Mouse (Mus musculus) subcutaneous adipose tissue, adult 2 months (tissue): ENCODE data around the gene Cgas. TPM values are rescaled to one million over a fixed set of nuclear protein-coding genes. Genes with fewer than 3 reads are reported as not detected.

Experiments used
- polyA plus RNA-seq: library from polyadenylated mRNA; depleted of rRNA; stranded (reverse); fragments of >200 nt; gene quantifications from 2 replicates; pipeline ENCODE4 v1.2.3, GENCODE M21; 2012; ENCODE audit warnings: low replicate concordance; rRNA removed

The Cgas gene
- polyA plus RNA-seq = 1.0 and 2.1 TPM in 2 replicates

DNA sequence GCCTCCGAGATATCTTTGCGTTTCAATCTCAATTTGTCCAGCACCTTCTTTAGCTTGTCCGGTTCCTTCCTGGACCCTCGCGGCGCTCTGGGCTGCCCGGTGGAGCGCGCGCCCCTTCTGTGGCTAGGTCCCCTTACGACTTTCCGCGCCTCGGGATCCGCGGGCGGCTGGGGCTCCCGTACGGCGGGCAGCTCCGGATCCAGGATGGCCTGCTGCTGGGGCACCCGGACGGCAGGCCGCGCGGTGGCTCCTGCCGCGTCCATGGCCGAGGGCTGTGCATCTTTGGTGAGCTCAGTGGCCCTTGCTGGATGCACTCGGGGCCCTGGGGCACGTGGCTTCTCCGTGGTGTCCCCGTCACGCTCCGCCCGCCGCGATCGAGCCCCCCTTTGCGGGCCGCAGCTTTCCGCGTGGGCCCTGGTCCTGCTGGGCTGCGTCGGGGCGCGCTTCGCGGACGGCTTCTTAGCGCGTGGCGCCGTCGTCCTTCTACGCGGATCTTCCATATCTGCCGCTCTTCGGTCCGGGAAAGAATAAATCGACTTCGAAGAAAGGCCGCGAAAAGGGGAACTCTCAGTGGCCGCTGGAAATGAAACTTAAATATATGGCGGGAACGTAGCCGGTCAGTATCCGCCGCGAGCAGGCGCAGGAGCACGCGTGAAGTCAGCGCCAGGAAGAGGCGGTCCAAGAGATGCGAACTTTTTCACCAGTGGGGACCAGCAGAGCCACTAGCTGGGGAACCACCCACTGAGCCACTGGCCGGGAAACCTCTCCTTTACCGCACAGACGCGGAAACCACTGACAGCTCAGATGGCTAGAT is at the start of gene Cgas:
Gene Cgas, minus strand, starts transcription at position 659 of the 814 bp plus-strand sequence.

DNA sequence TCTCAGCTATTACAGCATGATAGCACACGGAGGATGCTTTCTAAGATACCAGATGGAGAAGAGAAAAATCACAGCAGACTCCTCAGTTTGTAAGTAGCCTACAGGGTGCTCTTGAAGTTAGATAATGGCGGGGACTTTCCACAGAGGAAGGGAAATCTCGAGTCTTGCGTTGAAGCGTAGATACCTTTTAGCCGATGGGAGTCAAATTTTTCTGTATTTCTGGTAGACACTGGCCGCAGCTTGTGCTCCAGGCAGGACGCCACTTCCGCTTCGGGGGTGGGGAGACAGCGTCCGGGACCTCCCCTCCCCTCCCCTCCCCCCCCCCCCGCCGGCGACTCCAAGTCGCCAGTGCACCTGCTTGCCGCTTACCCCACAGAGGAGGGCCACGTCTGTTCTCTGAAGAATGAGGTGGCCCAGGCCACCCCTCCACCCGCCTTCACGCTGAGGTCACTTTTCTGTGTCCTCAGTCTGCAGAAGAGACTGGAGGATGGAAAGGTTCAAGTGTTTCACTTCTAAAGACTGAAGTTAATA is 45.9 kb upstream of the Cgas start, which contains the start of gene Eef1a1:
Gene Eef1a1, minus strand, starts transcription at position 262 of the 531 bp plus-strand sequence.

DNA sequence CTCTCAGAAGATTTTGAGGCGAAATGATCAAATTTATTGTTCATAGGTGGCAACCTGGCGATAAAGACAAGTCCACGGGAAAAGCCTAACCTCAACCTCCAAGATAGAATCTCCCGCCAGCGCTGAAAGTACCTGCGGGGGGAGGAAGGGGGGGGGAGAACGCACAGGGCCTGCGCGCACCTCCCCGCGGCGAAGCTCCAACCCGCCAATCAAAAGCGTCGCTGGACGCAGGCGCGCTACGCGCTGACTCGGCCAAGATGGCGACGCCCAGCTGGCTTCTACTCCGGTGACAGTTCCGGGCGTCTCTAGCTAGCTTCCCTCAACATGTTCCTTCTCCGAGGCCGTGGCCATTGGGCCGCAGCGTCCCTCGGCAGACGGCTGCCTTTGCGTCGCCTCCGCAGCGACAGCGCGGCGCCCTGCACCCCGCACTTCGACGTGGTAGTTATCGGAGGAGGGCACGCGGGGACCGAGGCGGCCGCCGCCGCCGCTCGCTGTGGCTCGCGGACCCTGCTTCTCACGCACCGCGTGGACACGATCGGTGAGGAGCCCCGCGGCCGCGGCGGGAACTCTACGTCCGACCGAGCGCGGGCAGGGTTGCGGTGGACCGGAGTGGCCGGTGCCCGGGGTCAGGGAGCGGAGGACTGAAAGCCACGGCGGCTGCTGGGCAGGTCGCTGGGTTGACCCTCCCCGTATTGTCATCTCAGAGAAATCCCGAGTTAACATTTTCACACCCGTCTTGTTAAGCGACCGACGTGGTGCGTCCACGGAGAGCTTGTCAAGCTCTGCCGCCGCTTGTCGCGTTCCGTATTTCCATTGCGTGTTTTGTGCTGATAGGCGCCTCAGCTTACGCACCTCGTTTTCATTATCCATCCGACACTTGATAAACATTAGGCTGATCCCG is 5.2 kb upstream of the Cgas start, which contains the start of the genes Mto1 and Gm17324:
Gene Mto1, plus strand, starts transcription at position 236 of the 901 bp plus-strand sequence.
Gene Gm17324, minus strand, starts transcription at position 814 of the 901 bp plus-strand sequence.

DNA sequence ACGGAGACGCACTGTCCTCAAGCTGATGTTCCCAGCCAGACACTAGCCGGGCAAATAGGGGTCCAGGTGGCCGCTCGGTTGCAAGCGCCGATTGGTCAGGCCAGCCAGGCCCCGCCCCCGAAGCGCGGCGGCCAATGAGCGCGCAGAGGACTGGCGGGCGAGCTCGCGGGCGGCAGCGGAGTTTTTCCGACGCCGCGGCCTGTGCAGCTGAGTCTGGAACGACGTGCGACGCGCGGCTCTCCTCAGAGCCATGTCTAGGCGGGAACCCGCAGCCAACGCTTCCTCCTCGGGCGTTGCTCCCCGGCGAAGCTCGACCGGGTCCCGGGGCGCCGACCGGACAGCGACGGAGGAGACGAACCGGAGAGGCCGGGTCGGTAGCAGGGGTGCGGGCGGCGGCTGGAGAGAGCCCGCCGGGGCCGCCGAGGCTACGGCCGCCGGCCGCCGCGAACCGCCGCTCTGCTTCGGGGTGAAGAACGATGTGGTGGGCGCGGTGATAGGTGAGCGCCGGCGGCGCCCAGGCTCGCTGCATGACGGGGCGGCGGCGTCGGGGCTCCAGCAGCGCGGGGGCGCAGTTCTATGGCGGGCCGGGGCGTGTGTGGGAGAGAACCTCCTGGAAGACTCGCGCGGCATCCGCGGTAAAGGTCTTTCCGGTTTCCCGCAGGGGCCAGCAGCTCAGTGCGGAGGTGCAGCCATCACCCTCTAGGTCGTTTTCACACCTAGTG is 47.2 kb downstream of the Cgas start, which contains the start of gene Ddx43:
Gene Ddx43, plus strand, starts transcription at position 148 of the 722 bp plus-strand sequence.

Other genes starting within 250 kb of the Cgas start
- not detected in 2 replicates for gene Gsta1, start 212.6 kb downstream of the Cgas start, polyA plus RNA-seq
- gene Gm3776, start 186.1 kb downstream of the Cgas start, polyA plus RNA-seq = not detected in 2 replicates
- gene Gm10639, start 153.3 kb downstream of the Cgas start, polyA plus RNA-seq = not detected in 2 replicates
- gene Omt2a, start 128.4 kb downstream of the Cgas start, polyA plus RNA-seq = not detected in 2 replicates
- gene Omt2b, start 115.6 kb downstream of the Cgas start, polyA plus RNA-seq = not detected in 2 replicates
- gene Gsta2, start 87.4 kb downstream of the Cgas start, polyA plus RNA-seq = 0.30 TPM in 1 of 2 replicates, not detected in the other
- gene Dppa5a, start 75.1 kb downstream of the Cgas start, polyA plus RNA-seq = not detected in 2 replicates
- gene Ooep, start 64.5 kb downstream of the Cgas start, polyA plus RNA-seq = 0.17 TPM in 1 of 2 replicates, not detected in the other
- gene Ddx43, start 47.5 kb downstream of the Cgas start, polyA plus RNA-seq = 0.06 TPM in 1 of 2 replicates, not detected in the other
- gene Mto1, start 5.0 kb upstream of the Cgas start, polyA plus RNA-seq = 17.0 and 17.4 TPM in 2 replicates
- 0.14 and 0.36 TPM in 2 replicates for gene Gm17324, start 5.5 kb upstream of the Cgas start, polyA plus RNA-seq
- 3,915 and 6,714 TPM in 2 replicates for gene Eef1a1, start 45.9 kb upstream of the Cgas start, polyA plus RNA-seq
- 9.5 and 12.6 TPM in 2 replicates for gene Slc17a5, start 144.8 kb upstream of the Cgas start, polyA plus RNA-seq
- gene Cd109, start 172.3 kb upstream of the Cgas start, polyA plus RNA-seq = 0.90 and 3.5 TPM in 2 replicates